Mouse (Mus musculus) neural tube, embryonic 14.5 days (tissue): Measurements from ENCODE around the gene Il23r. TPM values are rescaled to one million over a fixed set of nuclear protein-coding genes. Genes with fewer than 3 reads are reported as not detected.
"Not testable (repeated sequence)": the region's sequence is repeated elsewhere in the genome, so short reads cannot be mapped to it uniquely, and the experiment has no call there.

Experiments used
- ATAC-seq: fragments of 200-750 bp; cut with Nextera tagmentation; 2 replicates; pipeline ENCODE4 v1.8.0; 2017; ENCODE audit warnings: low read depth, mild to moderate bottlenecking, moderate TSS enrichment, moderate library complexity
- H3K27ac ChIP-seq: fragments of 300-500 bp; sonication (generic); 2 replicates; pipeline ENCODE4 v1.5.1; 2014; ENCODE audit warnings: low read depth, mild to moderate bottlenecking, control low read depth, low read length, moderate library complexity, mixed read lengths
- H3K27me3 ChIP-seq: fragments of 300-500 bp; sonication (generic); 2 replicates; pipeline ENCODE4 v1.6.1; 2014; ENCODE audit warnings: low read length; ENCODE audit not compliant: control insufficient read depth, insufficient read depth
- H3K36me3 ChIP-seq: fragments of 300-500 bp; sonication (generic); 2 replicates; pipeline ENCODE4 v1.6.1; 2014; ENCODE audit warnings: low read length, mixed read lengths; ENCODE audit not compliant: control insufficient read depth, insufficient read depth
- H3K4me1 ChIP-seq: fragments of 300-500 bp; sonication (generic); 2 replicates; pipeline ENCODE4 v1.6.1; 2014; ENCODE audit warnings: low read length; ENCODE audit not compliant: control insufficient read depth, insufficient read depth
- H3K4me2 ChIP-seq: fragments of 300-500 bp; sonication (generic); 2 replicates; pipeline ENCODE4 v1.6.1; 2014; ENCODE audit warnings: mild to moderate bottlenecking, low read depth, low read length, control low read depth
- H3K4me3 ChIP-seq: fragments of 300-500 bp; sonication (generic); 2 replicates; pipeline ENCODE4 v1.5.1; 2014; ENCODE audit warnings: low read depth, low read length, control low read depth, mixed read lengths
- H3K9ac ChIP-seq: fragments of 300-500 bp; sonication (generic); replicated peaks from 2 replicates; pipeline ENCODE4 v1.6.1; 2014; ENCODE audit warnings: low read depth, mild to moderate bottlenecking, control low read depth, low read length, mixed read lengths
- H3K9me3 ChIP-seq: fragments of 300-500 bp; sonication (generic); 2 replicates; pipeline ENCODE4 v1.6.1; 2016; ENCODE audit warnings: low read length; ENCODE audit not compliant: control insufficient read depth
- WGBS: fragments of 180-500 bp; shearing (Covaris S2); extraction: QIAGEN DNeasy Blood & Tissue Kit; methylation state at CpG from one replicate; pipeline ENCODE4 v1.1.7; 2014; 5-methylcytosine and 5-hydroxymethylcytosine counted together
- polyA plus RNA-seq: library from polyadenylated mRNA; unstranded; fragments of >200 nt; fragmentation: Nextera tagmentation; extraction: Ambion mirVana; gene quantifications from 2 replicates; pipeline ENCODE4 v1.2.1, GENCODE M21; 2014

Gene Il23r
- polyA plus RNA-seq, 1 experiment from 2014 or later: not detected

- 0 out of 2 replicates have a peak, but pooled peaks have one; percentile 44 for ATAC-seq
Measured at GRCm38 (mm10) chr6:67510752-67511151, 19.1 kb upstream of the Il23r start.

GRCm38 (mm10) chr6:67501938-67502337 lies 10.3 kb upstream of the Il23r start:
- peak; percentile 66; the same call in 1 of the 2 replicates for ATAC-seq
- not testable (repeated sequence) for H3K27me3 ChIP-seq, H3K9me3 ChIP-seq, H3K4me3 ChIP-seq, H3K4me1 ChIP-seq, H3K4me2 ChIP-seq, H3K36me3 ChIP-seq, H3K9ac ChIP-seq, H3K27ac ChIP-seq
- 89% methylated on average over 2 of the region's 6 CpGs for WGBS

More at GRCm38 (mm10) chr6:67510752-67511151, 19.1 kb upstream of the Il23r start:
- no peak overlapping the region for H3K27ac ChIP-seq
- no peaks in the 10 kb centered on the region for H3K36me3 ChIP-seq
- H3K4me1 ChIP-seq: no peaks in the 10 kb centered on the region
- no peak overlapping the region for H3K4me3 ChIP-seq
- H3K9ac ChIP-seq: no peak overlapping the region
- no peak overlapping the region for H3K4me2 ChIP-seq
- no peaks in the 10 kb centered on the region for H3K9me3 ChIP-seq
- no peaks in the 10 kb centered on the region for H3K27me3 ChIP-seq

GRCm38 (mm10) chr6:67481012-67481411 lies 10.6 kb downstream of the Il23r start:
- Histone ChIP-seq H3K4me3 (no peak overlapping the region), H3K27ac (no peak overlapping the region), H3K9ac (no peak overlapping the region), H3K9me3 (no peaks in the 10 kb centered on the region), H3K4me2 (no peak overlapping the region), H3K4me1 (no peaks in the 10 kb centered on the region), H3K27me3 (no peaks in the 10 kb centered on the region), H3K36me3 (no peaks in the 10 kb centered on the region)
- no peak for ATAC-seq
- WGBS: 86% methylated on average over 2 of the region's 2 CpGs

- no peaks in the 10 kb centered on the region for H3K9me3 ChIP-seq
- H3K27me3 ChIP-seq: no peaks in the 10 kb centered on the region
- H3K4me3 ChIP-seq: no peak overlapping the region
- H3K27ac ChIP-seq: no peak overlapping the region
- ATAC-seq: no peak
- H3K36me3 ChIP-seq: no peaks in the 10 kb centered on the region
- H3K4me2 ChIP-seq: no peak overlapping the region
- no peak overlapping the region for H3K9ac ChIP-seq
- no peaks in the 10 kb centered on the region for H3K4me1 ChIP-seq
- 9% methylated on average over 1 of the region's 1 CpGs for WGBS
Measured at GRCm38 (mm10) chr6:67471242-67471641, 20.4 kb downstream of the Il23r start.

GRCm38 (mm10) chr6:67459424-67459823 lies 32.2 kb downstream of the Il23r start:
- H3K4me3 ChIP-seq: no peak overlapping the region
- H3K9me3 ChIP-seq: no peaks in the 10 kb centered on the region
- no peaks in the 10 kb centered on the region for H3K36me3 ChIP-seq
- no peaks in the 10 kb centered on the region for H3K4me1 ChIP-seq
- no peak overlapping the region for H3K27ac ChIP-seq
- no peak for ATAC-seq
- H3K27me3 ChIP-seq: no peaks in the 10 kb centered on the region
- H3K4me2 ChIP-seq: no peak overlapping the region
- WGBS: 100% methylated on average over 1 of the region's 1 CpGs
- no peak overlapping the region for H3K9ac ChIP-seq

- WGBS: 49% methylated on average over 5 of the region's 5 CpGs
- Histone ChIP-seq H3K4me3 (no peak overlapping the region), H3K27ac (no peak overlapping the region), H3K27me3 (no peaks in the 10 kb centered on the region), H3K9me3 (no peaks in the 10 kb centered on the region), H3K9ac (no peak overlapping the region), H3K4me2 (no peak overlapping the region), H3K36me3 (no peaks in the 10 kb centered on the region), H3K4me1 (no peaks in the 10 kb centered on the region)
- ATAC-seq: no peak
Measured at GRCm38 (mm10) chr6:67451330-67451729, 40.3 kb downstream of the Il23r start.

GRCm38 (mm10) chr6:67445866-67446265 lies 45.8 kb downstream of the Il23r start:
- Histone ChIP-seq H3K9me3 (no peaks in the 10 kb centered on the region), H3K27me3 (no peaks in the 10 kb centered on the region), H3K36me3 (no peaks in the 10 kb centered on the region), H3K4me2 (no peak overlapping the region), H3K9ac (no peak overlapping the region), H3K4me1 (no peaks in the 10 kb centered on the region), H3K27ac (no peak overlapping the region), H3K4me3 (no peak overlapping the region)
- 85% methylated on average over 1 of the region's 1 CpGs for WGBS
- ATAC-seq: no peak

- Histone ChIP-seq H3K36me3 (no peaks in the 10 kb centered on the region), H3K27ac (no peak overlapping the region), H3K4me2 (no peak overlapping the region), H3K4me1 (no peaks in the 10 kb centered on the region), H3K9ac (no peak overlapping the region), H3K9me3 (no peaks in the 10 kb centered on the region), H3K27me3 (no peaks in the 10 kb centered on the region), H3K4me3 (no peak overlapping the region)
- ATAC-seq: no peak
- WGBS: 88% methylated on average over 6 of the region's 6 CpGs
Measured at GRCm38 (mm10) chr6:67443124-67443523, 48.5 kb downstream of the Il23r start.

- no peak overlapping the region for H3K9ac ChIP-seq
- H3K4me3 ChIP-seq: no peak overlapping the region
- no peak for ATAC-seq
- no peaks in the 10 kb centered on the region for H3K36me3 ChIP-seq
- no peak overlapping the region for H3K27ac ChIP-seq
- no peaks in the 10 kb centered on the region for H3K4me1 ChIP-seq
- H3K4me2 ChIP-seq: no peak overlapping the region
- no peaks in the 10 kb centered on the region for H3K9me3 ChIP-seq
- H3K27me3 ChIP-seq: no peaks in the 10 kb centered on the region
- WGBS: 63% methylated on average over 3 of the region's 3 CpGs
Measured at GRCm38 (mm10) chr6:67437814-67438385, 53.8 kb downstream of the Il23r start.
